Mouse (Mus musculus) thymus, postnatal 10 days (tissue): Measurements from ENCODE around the gene Htr2b.

ENCODE experiments used
- DNase-seq, 2 experiments: peaks; one replicate each; pipeline ENCODE4 v3.0.0; 2021; ENCODE audit warnings: low spot score in 2 of 2

Gene Htr2b

DNA sequence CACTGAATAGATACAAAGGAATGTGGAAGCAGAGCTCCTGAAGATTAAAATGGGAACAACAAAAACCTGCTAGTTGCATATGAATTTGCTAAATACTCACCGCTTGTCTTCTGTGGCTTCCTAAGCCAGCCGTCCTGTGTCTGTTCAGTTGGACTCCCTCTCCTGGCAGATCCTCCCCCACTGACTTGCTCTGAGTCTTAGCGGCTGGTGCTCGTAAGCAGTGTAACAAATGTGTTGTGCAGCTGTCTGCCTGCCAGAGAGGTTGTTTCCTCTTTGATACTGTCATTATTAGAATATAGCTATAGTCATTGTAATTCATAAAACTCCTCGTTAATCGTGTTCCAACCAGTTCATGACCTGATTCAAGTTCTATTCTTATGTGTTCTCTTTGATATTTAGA lies at the start of gene Htr2b:
Gene Htr2b (minus strand): TSS at position 192 of the 400 bp plus-strand sequence.
- no peak for DNase-seq

DNA sequence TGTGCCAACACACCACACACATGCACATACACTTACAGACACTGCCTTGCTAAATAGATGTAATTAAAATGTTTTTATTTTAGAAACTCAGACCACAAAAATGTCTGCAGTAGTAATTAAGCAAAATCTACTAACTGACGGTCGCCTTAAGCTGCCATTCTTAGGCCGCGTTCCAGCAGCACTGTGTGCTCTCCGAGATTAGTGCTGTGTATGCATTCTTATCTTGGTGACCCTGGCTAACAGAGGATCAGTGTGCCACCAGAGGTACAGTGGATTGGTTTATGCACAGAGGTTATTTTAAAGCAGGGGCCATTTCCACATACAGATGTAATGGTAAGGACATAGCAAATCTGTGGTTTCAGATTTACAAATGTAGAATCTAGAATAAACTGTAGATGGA lies 49.3 kb upstream of the Htr2b start:
- no peak for DNase-seq

DNA sequence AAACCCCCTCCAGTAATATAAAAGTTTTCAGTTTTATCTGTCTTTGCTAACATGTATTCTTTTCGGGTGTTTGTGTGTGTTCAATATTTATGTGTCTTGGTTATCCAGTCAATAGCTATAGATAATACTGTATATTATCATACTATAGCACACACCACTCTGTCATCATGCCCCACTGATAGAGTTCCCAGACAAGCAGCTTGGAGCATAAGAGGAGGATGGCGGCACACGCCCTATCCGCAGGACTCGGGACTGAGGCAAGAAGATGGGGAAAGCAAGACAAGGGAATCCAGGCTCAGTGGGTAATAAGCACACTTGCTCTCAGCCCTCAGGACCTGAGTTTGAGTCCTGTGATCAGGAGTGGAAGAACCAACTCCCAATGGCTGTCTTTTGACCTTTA lies 48.7 kb upstream of the Htr2b start:
- no peak for DNase-seq

DNA sequence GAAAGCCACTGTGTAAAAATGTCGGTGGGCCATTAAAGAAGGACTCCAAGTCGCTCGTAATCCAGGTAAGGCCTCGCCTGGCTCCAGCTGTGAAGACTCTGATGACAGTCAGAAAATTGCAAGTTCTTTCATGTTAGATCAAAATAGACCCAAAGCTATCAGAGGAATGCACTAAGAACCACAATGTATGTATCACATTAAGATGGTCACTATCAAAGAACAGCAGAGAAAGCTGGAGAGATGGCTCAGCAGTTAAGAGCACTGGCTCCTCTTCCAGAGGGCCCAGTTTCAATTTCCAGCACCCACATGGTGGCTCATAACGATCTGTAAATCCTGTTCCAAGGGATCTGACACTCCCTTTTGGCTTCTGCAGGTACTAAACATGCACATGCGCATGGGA lies 48.3 kb upstream of the Htr2b start:
- DNase-seq = no peak

DNA sequence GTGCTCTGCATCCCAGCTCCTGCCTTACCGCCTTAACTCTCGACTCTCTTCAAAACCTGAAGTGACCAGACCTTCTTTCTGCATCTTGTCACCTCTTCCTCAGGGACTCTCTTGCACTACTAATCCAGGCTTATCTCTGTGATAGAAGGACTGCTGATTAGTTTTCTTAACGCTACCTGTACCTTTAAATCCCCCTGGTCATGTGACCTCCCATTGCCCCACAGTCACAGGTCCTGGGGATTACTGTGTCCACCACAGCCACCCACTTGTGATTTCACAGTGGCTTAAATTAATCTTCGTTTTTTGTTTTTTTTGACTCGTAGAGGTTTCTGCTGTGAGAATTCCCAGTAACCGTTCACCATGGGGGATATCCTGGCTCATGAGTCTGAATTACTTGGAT lies 44.8 kb upstream of the Htr2b start:
- DNase-seq = no peak

DNA sequence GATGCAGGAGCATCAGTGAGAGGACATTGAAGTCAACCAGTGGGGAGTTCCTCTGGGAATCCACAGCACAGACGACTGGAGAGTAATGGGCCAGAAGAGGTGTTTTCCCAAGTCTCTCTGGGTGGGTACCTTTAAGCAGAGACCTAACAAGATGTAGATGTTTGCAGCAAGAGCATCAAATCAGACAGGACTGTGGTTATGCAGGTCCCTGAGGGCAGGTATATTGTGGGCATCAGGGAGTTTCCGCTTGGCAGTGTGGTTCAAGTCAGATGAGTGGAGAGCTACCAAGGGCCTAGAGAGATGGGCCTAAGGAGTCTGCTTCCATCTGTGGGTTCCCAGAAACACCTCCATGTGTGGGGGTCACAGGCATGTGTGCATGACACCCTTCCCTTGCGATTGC lies 44.3 kb upstream of the Htr2b start:
- no peak for DNase-seq

DNA sequence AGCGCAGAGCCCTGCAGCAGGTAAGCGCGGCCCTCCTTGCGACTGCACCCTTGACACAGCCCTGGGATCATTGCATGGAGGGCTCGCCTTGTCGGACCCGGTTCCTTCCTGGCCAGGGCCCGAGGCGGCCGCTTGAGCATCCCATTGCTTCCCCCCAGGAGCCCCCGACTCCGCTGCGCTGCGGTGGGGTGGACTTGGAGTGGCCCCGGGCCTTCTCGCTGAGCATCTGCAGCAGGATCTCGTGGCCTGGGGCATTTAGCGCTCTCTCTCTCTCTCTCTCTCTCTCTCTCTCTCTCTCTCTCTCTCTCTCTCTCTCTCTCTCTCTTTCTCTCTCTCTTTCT lies 43.0 kb upstream of the Htr2b start:
- DNase-seq = no peak

DNA sequence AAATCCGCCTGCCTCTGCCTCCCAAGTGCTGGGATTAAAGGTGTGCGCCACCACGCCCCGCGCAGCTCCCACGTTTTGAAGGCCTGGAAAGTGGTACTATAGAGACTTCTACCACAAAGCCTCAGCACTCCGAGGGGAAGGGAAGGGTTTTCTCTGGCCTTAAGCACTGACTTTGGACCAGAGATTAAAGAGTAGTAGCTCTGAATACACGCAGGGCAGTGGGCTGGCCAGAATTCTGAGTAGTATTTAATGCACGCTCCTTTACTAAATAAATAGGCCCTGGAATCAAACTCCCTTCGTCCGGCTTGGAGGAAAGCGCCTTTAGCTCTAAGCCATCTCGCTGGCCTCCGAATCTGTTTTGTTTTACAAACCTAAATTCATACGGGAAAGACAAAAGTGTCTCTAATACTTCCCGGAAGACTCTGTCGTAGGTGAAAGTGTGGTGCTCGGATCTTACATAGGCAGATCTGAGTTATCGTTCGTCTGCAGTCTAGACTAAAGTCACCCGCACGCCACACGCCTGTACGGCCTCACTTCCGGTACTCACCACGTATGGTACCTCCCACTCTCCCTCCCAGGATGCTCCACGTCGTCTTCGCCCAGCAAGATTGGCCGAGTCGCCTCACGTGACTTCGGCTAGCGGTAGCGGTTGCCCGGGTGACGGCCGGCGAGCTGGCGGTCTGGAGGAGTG lies 42.5 kb upstream of the Htr2b start, which contains the start of gene Armc9:
Gene Armc9 (plus strand): TSS at position 648 of the 691 bp plus-strand sequence.
- peak; percentile 92 to 93 for DNase-seq

DNA sequence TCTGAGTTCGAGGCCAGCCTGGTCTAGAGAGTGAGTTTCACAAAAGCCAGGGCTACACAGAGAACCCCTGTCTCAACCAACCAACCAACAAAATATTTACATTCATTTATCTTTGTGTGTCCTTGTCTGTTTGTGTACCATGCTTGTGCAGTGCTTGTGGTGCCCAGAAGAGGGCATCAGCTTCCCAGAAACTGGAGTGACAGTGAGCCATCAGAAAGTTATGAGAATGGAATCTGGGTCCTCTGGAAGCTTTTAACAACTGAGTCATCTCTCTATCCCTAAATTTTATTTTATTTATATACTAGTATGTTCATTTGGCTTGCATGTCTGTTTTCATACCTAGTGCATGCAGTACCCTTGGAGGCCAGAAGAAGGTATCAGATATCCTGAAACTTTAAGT lies 40.8 kb upstream of the Htr2b start:
- DNase-seq = no peak

DNA sequence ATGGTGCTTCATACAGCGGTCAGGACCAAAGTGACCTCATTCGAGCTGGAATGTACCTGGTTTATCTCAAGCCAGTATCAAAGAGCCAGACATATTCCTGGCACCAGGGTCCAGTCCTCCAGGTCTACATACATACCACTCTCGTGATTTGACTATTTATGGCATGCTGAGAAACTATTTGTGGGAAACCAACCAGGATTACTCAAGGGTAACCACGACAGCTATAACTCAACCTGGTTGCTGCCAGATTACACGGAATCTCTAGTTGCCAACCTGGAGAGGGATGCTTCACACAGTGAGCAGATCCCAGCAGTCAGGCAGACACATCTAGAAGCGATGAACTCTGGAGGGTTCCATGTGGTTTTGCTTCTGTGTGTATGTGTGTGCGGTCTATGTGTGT lies 39.6 kb upstream of the Htr2b start:
- no peak for DNase-seq

DNA sequence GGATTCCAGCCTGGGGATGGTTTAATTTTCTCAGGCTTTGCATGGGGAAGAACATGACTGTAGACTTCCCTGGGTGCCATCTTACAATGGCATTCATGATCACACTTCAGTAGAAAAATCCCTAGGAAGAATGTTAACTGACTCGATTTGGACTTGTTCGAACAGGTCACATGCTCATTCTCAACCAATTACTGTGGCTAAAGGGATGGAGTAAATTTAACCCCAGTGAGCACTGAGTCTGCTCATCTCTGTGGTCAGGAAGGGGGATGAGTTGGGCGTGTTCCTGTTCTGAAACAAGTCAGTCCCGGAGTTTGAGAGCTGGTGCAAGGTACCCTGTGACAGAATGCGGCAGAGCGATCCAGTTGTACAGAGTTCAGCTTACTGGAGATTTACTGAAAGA lies 39.2 kb upstream of the Htr2b start:
- DNase-seq = no peak

DNA sequence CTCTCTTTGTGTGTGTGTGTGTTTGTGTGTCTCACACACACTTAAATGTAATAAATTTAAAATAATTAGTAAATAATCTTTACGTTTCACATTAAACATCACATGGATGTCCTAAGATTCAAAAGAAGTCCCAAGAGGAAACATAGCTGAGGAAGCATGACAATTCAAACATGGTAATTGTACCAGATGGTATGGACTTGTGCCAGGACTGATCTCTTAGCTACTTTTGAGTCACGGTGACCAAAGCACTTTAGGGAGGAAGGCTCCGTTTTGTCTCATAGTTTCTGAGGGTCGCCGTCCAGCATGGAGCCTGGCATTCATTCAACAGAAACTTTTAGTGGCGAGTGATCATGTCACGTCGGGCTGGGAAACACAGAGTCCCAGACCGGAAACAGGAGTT lies 36.4 kb upstream of the Htr2b start:
- DNase-seq = no peak

DNA sequence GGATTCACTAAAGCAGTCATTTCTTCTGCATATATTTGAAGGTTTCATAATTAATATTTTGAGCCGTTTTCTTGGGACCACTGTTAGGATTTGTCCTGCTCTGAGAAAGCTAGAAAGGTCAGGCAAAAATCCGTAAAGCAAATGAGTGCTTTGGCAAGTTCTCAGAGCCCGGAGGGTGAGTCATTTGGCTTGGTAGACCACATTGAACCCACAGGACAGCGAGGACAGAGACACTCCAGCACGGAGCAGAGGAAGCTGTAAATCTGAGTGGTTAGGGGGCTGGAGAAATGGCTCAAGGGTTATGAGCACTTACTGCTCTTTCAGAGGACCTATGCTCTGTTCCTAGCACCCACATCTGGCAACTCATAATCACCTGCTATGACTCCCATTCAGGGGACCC lies 35.8 kb upstream of the Htr2b start:
- no peak for DNase-seq

DNA sequence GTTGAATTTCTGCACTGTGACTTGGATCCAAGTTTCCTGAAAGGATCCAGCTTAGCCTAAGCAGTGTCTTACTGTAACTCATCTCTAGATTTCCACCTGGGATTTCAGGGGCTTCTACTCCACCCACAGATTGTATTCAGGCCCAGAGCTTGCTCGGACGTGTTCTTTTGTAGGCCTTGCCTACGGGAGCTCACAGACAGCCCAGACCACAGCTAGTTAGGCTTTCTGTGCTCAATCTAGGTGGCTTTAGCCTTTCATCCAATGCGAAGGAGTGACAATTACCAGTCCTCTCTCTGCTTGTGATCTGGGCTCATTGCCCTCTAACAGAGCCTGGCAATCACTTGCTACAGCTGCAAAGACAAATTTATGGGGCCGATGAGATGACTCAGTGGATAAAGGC lies 34.5 kb upstream of the Htr2b start:
- no peak for DNase-seq

DNA sequence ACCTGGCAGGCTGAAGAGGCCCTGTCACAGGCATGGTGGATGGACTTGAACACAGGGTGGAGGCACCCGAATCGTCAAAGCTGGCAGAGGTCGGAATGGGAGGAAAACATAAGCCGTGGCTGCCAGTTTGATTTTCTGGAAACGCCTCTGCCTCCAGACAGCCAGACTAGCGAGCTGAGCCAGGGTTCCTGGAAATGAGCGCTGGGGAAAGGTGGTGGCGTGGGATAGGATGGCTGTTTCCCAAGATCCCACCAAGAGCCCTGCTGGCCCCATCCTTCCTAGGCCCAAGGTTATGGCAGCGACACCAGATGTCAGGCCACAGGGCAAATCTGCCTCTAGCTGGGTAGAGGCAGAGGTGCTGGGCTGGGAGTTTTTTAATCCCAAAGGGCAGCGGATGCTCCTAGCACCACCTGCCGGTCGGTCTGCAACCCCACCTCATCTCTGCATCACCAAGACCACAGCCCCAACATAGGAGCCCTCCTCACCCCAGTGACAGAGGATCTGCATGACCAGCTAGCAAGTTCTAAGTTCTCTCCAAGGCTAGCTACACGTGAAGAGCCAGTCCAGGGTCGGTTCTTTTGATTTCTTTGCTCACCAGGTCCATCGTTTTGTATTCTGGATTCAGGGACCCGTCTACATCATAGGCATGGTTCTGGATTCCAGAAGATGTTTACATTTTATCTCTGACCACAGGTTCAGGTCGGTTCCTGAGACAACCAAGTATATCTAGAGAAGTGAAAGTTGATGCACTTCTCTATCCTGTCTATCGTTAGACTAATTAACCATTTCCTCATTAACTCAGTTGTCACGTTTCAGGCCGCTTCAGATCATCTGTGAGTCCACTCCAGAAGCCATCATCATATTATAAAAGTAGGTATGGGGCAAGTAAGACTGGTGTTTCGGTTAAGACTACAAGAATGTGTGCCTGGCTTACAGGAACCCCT lies 32.5 kb upstream of the Htr2b start:
- DNase-seq = no peak

DNA sequence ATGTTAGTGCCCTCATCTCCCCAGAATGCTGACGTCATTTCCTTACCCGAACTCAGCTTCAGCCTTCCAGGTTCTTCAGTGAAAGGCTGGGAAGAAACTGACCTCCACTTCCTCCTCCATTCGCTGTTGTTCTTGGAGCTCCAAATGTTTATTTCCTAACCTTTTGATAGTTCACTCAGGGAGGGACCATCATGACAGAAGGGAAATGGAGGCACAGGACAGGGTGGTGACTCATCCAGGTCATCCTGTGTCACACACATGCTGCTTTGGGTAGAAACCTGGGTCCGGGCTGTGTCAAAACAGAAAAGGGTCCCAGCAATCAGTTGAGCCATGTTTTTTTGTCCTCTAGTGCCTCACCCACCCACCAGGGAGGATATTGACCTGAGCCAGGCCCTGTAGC lies 31.4 kb upstream of the Htr2b start:
- DNase-seq = no peak

DNA sequence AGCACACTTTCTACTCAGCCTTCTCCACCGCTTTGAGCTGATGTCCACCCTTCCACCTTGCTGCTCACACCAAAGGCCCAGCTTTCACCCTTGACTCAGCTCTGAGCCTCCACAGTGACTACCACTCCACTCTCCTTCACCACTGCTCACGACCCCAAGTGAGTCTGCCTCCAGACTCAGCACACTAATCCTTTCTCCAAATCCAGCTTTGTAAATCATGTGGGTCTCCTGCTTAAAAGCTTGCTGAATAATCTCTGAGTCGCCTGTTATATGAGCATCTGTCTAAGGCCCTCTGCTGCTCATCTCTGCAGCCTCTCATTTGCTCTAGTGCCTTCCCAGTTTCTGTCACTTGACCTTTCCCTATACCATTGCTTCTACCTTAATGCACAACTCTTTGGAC lies 29.3 kb upstream of the Htr2b start:
- no peak for DNase-seq

DNA sequence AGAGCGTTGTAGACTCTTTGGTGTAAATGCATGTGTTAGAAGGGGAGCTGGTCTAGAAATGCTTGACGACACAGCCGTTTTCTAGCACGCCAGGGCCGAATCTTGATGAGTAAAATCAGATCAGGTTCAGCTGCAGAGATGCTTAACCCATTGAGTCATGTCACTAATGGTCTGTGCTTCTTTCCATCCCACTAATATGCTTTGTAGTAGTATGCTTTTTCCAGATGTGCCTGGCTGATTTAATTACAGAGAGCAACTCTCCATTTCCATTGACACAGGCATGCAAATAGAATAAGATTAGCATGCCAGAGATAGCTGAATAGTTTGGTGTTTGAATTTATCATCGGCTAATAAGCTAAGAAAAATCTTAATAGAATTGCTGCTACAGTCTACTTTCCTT lies 23.5 kb upstream of the Htr2b start:
- no peak for DNase-seq

DNA sequence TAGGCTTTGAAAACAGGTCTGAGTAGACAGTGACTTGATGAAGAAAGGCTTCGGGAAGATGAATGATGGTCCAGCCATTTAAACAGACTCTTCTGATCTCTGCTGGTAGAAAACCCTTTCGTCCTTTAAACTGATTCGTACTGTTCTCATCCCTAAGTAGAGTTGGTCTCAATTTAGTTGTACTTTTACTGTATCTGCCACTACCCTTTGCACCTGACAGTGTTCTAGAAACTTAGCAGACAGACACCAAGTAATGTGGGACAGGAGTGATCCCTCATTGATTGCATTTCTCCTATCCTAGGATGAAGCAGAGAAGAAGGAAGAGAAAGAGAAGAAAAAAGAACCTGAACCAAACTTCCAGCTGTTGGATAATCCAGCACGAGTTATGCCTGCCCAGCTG lies 21.6 kb upstream of the Htr2b start, which contains the start of gene Gm21972:
Gene Gm21972 (plus strand): TSS at position 301 of the 400 bp plus-strand sequence.
- no peak for DNase-seq

DNA sequence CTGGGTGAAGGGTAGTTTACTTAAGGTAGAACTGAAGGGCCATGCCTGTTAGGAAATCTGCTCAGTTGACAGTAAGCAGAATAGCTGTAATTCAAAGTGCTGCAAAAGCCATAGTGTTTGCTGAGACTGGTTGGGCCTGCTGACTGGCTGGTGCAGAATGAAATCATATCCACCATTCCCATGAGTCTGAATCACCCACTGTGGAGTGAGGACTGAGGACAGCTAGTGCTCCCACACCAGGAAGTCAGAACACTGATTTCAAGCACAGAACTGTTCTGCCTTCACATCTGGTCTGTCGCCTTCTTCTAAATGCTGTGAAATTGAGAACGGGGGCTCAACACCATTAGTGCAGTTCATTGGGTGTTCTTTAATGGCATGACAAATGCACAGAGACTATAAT lies 14.3 kb upstream of the Htr2b start:
- DNase-seq = no peak

DNA sequence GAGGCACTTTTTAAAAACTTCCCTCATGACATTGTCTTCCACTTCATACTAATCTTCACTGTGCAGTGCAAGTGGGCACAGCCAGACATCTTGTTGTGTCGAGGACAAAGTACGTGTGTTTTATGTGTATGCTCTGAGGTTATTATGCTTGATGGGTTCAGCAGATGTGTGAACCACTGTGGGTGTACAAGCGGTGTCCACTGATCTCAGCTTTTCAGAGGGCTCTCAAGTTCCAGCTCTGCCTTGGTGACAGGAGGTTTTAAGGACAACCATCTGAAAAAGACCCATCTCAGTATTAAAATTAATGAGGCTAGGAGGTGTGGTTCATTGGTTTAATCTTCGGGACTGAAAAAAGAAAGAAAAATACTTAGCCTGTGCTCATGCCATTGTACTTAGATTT lies 7.8 kb upstream of the Htr2b start:
- no peak for DNase-seq

DNA sequence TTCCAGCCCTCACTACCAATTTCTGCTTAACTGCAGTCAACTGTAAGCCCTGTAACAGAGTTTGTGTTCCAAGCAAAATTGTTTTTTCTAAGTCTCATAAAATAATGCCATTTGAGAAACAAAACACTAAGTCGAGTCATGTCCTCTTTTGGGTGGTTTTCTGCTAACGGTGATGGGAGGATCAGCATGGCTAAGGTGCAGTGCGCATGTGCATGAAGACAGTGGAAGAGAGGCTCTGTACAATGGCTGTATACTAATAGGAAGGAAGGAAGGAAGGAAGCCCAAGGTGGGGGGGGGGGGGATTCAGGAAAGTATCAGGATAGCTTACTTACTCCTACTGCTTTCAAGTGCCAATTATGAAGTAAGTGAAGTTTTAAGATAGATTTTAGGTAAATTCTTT lies 2.4 kb upstream of the Htr2b start:
- DNase-seq = no peak

DNA sequence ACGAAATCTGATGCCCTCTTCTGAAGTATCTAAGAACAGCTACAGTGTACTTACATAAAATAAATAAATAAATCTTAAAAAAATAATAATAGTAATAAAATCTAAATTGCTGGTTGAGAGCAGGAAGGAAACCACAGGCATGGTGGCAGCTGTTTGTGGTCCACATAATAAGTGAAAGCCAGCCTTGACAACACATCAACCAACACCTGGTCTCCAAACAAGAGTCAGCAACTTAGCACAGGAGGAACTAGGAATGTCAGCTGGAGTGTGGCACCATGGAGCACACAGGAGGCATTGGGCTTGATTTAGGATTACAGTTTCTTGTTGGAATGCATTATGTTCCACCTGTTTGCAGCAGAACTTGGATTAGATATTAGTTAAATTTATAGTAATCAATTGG lies 6.7 kb downstream of the Htr2b start:
- no peak for DNase-seq
